Mouse (Mus musculus) lung, postnatal 0 days (tissue): ENCODE data around the gene Mms19.

Experiments used
- CTCF ChIP-seq: IDR thresholded peaks from 2 replicates; pipeline ENCODE4 v1.5.1; 2016; ENCODE audit warnings: antibody characterized with exemption, mild to moderate bottlenecking
- EP300 ChIP-seq: IDR thresholded peaks from 2 replicates; pipeline ENCODE4 v1.6.1; 2016; ENCODE audit warnings: antibody characterized with exemption, mild to moderate bottlenecking, control low read depth

DNA sequence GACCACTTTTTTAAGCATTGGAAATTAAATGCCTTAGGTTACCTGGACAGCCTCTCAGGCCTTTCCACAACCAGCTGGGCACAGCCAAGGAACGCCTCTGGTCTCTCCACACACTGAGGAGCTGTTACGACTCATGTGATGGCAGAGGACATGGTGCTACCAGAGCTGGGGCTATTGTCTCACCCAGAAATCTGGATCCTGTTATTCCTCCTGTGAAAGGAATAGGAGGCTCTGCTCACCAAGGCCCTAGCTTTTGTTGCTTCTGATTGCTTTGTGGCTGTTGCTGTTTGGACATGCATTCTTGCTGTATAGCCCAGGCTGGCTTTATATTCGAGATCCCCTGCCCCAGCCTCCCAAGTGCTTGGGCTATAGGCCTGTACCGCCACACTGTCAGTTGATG, 35.3 kb upstream of the Mms19 start:
- TF ChIP-seq EP300 (no peak), CTCF (no peak)
